Mouse (Mus musculus) right cerebral cortex, postnatal 36 days (tissue): ENCODE results near the gene Gstt2.
"Not testable (repeated sequence)": the region's sequence is repeated elsewhere in the genome, so short reads cannot be mapped to it uniquely, and the experiment has no call there.

Source experiments
- DNase-seq, 2 experiments: peaks; one replicate each; pipeline ENCODE4 v3.0.0; 2022; ENCODE audit warnings: low spot score in 2 of 2, mixed read lengths in 1 of 2

Gene Gstt2

GRCm38 (mm10) chr10:75855416-75855981, 18.3 kb upstream of the Gstt2 start:
- DNase-seq, result no peak

GRCm38 (mm10) chr10:75854791-75855190, 17.6 kb upstream of the Gstt2 start:
- no peak for DNase-seq

- no peak for DNase-seq
These were observed 16.9 kb upstream of the Gstt2 start for GRCm38 (mm10) chr10:75854096-75854495.

GRCm38 (mm10) chr10:75853452-75853851, 16.2 kb upstream of the Gstt2 start:
- peak; percentile 67 to 72 for DNase-seq

- DNase-seq, result no peak
These were observed 15.4 kb upstream of the Gstt2 start for GRCm38 (mm10) chr10:75852539-75853125.

- DNase-seq, result no peak
These were observed 14.5 kb upstream of the Gstt2 start for GRCm38 (mm10) chr10:75851681-75852080.

- DNase-seq, result no peak
These were observed 13.9 kb upstream of the Gstt2 start for GRCm38 (mm10) chr10:75851076-75851475.

- DNase-seq, result no peak
These were observed 11.2 kb upstream of the Gstt2 start for GRCm38 (mm10) chr10:75848382-75848781.

GRCm38 (mm10) chr10:75845306-75845930, 8.2 kb upstream of the Gstt2 start:
- no peak for DNase-seq

GRCm38 (mm10) chr10:75844800-75845199, 7.6 kb upstream of the Gstt2 start:
- DNase-seq, result no peak

GRCm38 (mm10) chr10:75843898-75844297, 6.7 kb upstream of the Gstt2 start:
- DNase-seq, result not testable (repeated sequence)

- DNase-seq, result no peak
These were observed 1.9 kb upstream of the Gstt2 start for GRCm38 (mm10) chr10:75839092-75839491.

- DNase-seq, result no peak
These were observed 1.3 kb downstream of the Gstt2 start for GRCm38 (mm10) chr10:75835761-75836531.

- DNase-seq, result no peak
These were observed 1.9 kb downstream of the Gstt2 start for GRCm38 (mm10) chr10:75835307-75835706.

- no peak for DNase-seq
These were observed 2.5 kb downstream of the Gstt2 start for GRCm38 (mm10) chr10:75834721-75835120.

GRCm38 (mm10) chr10:75834250-75834649, 3.0 kb downstream of the Gstt2 start:
- DNase-seq, result no peak

- no peak for DNase-seq
These were observed 3.7 kb downstream of the Gstt2 start for GRCm38 (mm10) chr10:75833456-75834080.

- peak in 1 of 2 experiments; percentile 32 for DNase-seq
These were observed 4.8 kb downstream of the Gstt2 start for GRCm38 (mm10) chr10:75832272-75832895.

- no peak for DNase-seq
These were observed 7.0 kb downstream of the Gstt2 start for GRCm38 (mm10) chr10:75830275-75830670.

GRCm38 (mm10) chr10:75829529-75830274, 7.5 kb downstream of the Gstt2 start:
- no peak for DNase-seq

- no peak for DNase-seq
These were observed 8.7 kb downstream of the Gstt2 start for GRCm38 (mm10) chr10:75828500-75828931.
